ENCODE assay signal across 8 mouse cellular contexts in genomic region chr13:46096968-46097367, GRCm38 (mm10).
A peak's percentile ranks its signal among the peaks of the same experiment; 100 is the strongest.
DNase-seq lines count a peak whose midpoint lies in the region; ATAC-seq and TF ChIP-seq lines count a peak whose summit lies in the region.

No protein-coding gene starts in this region.

- no peak for TF ChIP-seq EP300 in liver, postnatal 0 days (IDR thresholded peaks at IDR 0.05; ENCODE audit: low read depth)

- no peaks in the 10 kb centered on the region for H3K4me1 ChIP-seq in kidney, embryonic 15.5 days
- no peaks in the 10 kb centered on the region for H3K4me1 ChIP-seq in liver, postnatal 0 days (ENCODE audit: insufficient read depth)

- WGBS in kidney, embryonic 15.5 days: 3% methylated on average over 5 of the region's 5 CpGs
- WGBS in liver, postnatal 0 days (ENCODE audit: insufficient replicate concordance): 1% methylated on average over 5 of the region's 5 CpGs

- H3K4me3 ChIP-seq in kidney, embryonic 15.5 days (replicated peaks): no peak overlapping the region
- H3K4me3 ChIP-seq in liver, postnatal 0 days (ENCODE audit: low read depth, low read length): no peak overlapping the region

- H3K9ac ChIP-seq in kidney, embryonic 15.5 days: no peak overlapping the region
- H3K9ac ChIP-seq in liver, postnatal 0 days (replicated peaks): no peak overlapping the region

- TF ChIP-seq CTCF in liver, postnatal 0 days (IDR thresholded peaks at IDR 0.05; ENCODE audit: low read depth): no peak

- H3K36me3 ChIP-seq in kidney, embryonic 15.5 days: no peaks in the 10 kb centered on the region
- H3K36me3 ChIP-seq in liver, postnatal 0 days (replicated peaks; ENCODE audit: insufficient read depth, low read length): no peaks in the 10 kb centered on the region

- peak; percentile 68 for DNase-seq in kidney, postnatal 10 days
- peak; percentile 8 for DNase-seq in MEL-GATA-1-ER (ENCODE audit: extremely low read depth, low read depth)
- DNase-seq in embryo, embryonic 10 days (ENCODE audit: low spot score): peak; percentile 92
- DNase-seq in liver, postnatal 0 days: peak; percentile 52
- DNase-seq in yolk sac, embryonic 10.5 days (ENCODE audit: low spot score): peak; percentile 66
- DNase-seq in frontal cortex, postnatal 36 days (ENCODE audit: low spot score in 2 of 2): no peak
- DNase-seq in heart, adult 9 months (ENCODE audit: low spot score in 2 of 2): no peak

- H3K4me2 ChIP-seq in kidney, embryonic 15.5 days: no peak overlapping the region
- H3K4me2 ChIP-seq in liver, postnatal 0 days (ENCODE audit: low read depth, low read length): no peak overlapping the region

- no peaks in the 10 kb centered on the region for H3K9me3 ChIP-seq in kidney, embryonic 15.5 days (replicated peaks)
- no peaks in the 10 kb centered on the region for H3K9me3 ChIP-seq in liver, postnatal 0 days (ENCODE audit: low read length)

- ATAC-seq in kidney, embryonic 15.5 days (replicated peaks; ENCODE audit: low FRiP score): no peak
- no peak for ATAC-seq in liver, postnatal 0 days

- no peaks in the 10 kb centered on the region for H3K27me3 ChIP-seq in kidney, embryonic 15.5 days
- no peaks in the 10 kb centered on the region for H3K27me3 ChIP-seq in liver, postnatal 0 days (ENCODE audit: insufficient read depth, low read length)

- no peak overlapping the region for H3K27ac ChIP-seq in kidney, embryonic 15.5 days
- no peak overlapping the region for H3K27ac ChIP-seq in liver, postnatal 0 days (ENCODE audit: low read depth)

Comparison
In these comparisons a context has a peak if more than half of its experiments do, and no peak if none do; other contexts are left out.
1. DNase-seq: peak in kidney, postnatal 10 days (single experiment), MEL-GATA-1-ER (single experiment), embryo, embryonic 10 days (single experiment), liver, postnatal 0 days (single experiment) and yolk sac, embryonic 10.5 days (single experiment); none in frontal cortex, postnatal 36 days (0 of 2) and heart, adult 9 months (0 of 2).